25 mouse cellular contexts compared by ENCODE assay signal in the genomic region with DNA sequence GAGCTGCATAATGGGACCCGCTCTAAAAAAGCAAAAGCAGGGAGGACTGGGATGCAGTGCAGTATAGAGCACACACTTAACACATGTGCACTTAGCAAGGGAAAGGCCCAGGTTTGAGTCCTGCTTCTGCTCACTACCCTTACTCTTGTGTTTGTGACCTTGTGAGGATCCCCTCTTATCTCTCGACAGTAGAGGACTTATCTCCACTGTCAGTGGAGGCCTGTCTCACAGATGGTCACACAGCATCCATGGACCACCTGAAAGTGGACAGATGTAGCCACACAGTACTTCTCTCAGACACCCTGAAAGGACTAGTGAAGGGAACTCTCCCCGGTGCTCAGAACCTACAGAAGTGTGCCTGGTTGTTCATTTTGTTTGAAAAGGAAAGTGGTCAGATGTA.
"Had no signal": no experiment of that assay in that cellular context is flagged by ENCODE, and none has a peak within 500 bp of the region (broad histone marks: within the 10 kb centered on the region; RNA-seq: fewer than 3 reads in every experiment).

No protein-coding gene starts in this region.

- H3K4me2 ChIP-seq: heart, embryonic 11.5 days; heart, embryonic 13.5 days; heart, embryonic 15.5 days; hindbrain, embryonic 12.5 days; hindbrain, embryonic 14.5 days; intestine, embryonic 15.5 days; limb, embryonic 12.5 days had no signal

- ATAC-seq: hindbrain, embryonic 16.5 days; inflammation-experienced regulatory T-cells, adult 6 months; intestine, embryonic 15.5 days; intestine, postnatal 0 days had no signal

- H3K9ac ChIP-seq: heart, embryonic 13.5 days; heart, embryonic 15.5 days; hindbrain, embryonic 12.5 days; hindbrain, embryonic 14.5 days; intestine, embryonic 15.5 days; limb, embryonic 12.5 days had no signal

- H3K36me3 ChIP-seq: heart, embryonic 13.5 days; heart, embryonic 15.5 days; hindbrain, embryonic 10.5 days; hindbrain, embryonic 12.5 days; intestine, embryonic 15.5 days; limb, embryonic 10.5 days; limb, embryonic 12.5 days had no signal

- H3K27me3 ChIP-seq: heart, embryonic 13.5 days; heart, embryonic 15.5 days; hindbrain, embryonic 12.5 days; intestine, embryonic 15.5 days; limb, embryonic 12.5 days had no signal

- H3K9me3 ChIP-seq: heart, embryonic 13.5 days; heart, embryonic 15.5 days; hindbrain, embryonic 10.5 days; hindbrain, embryonic 12.5 days; intestine, embryonic 15.5 days; limb, embryonic 10.5 days; limb, embryonic 12.5 days had no signal

- H3K27ac ChIP-seq: gastrocnemius, adult 2 months; heart, adult 2 months; heart, embryonic 13.5 days; heart, embryonic 15.5 days; hindbrain, embryonic 10.5 days; hindbrain, embryonic 12.5 days; hindbrain, embryonic 14.5 days; intestine, embryonic 15.5 days; layer of hippocampus, adult 2 months; left cerebral cortex, adult 2 months; limb, embryonic 10.5 days; limb, embryonic 12.5 days had no signal

- H3K4me3 ChIP-seq: gastrocnemius, adult 2 months; heart, adult 2 months; heart, embryonic 13.5 days; heart, embryonic 15.5 days; hindbrain, embryonic 10.5 days; hindbrain, embryonic 12.5 days; intestine, embryonic 15.5 days; layer of hippocampus, adult 2 months; left cerebral cortex, adult 2 months; limb, embryonic 10.5 days; limb, embryonic 12.5 days had no signal

- DNase-seq: gastrocnemius, adult 2 months; gastrocnemius, postnatal 10 days; gastrocnemius, postnatal 25 days; heart, postnatal 14 days; heart, postnatal 4 days; kidney, adult 18-20 months; kidney, adult 8-10 months; kidney, postnatal 10 days; kidney, postnatal 25 days; kidney, postnatal 4 days had no signal

- H3K4me1 ChIP-seq: hindbrain, embryonic 10.5 days; hindbrain, embryonic 12.5 days; limb, embryonic 12.5 days had no signal
